Mouse (Mus musculus) CH12.LX (cell line): ENCODE data around the gene Hes3.

Source experiments
- CTCF ChIP-seq, 2 experiments: IDR thresholded peaks in 1 of 2; conservative IDR thresholded peaks in 1 of 2; 2 replicates each; pipeline ENCODE4 v1.5.1; 2011 to 2012; ENCODE audit warnings: low read depth in 2 of 2, low read length in 2 of 2, improper control_type of control experiment in 1 of 2, inconsistent platforms in 1 of 2, mild to moderate bottlenecking in 1 of 2, moderate library complexity in 1 of 2
- E2F4 ChIP-seq: IDR thresholded peaks from 2 replicates; pipeline ENCODE4 v1.6.1; 2011; ENCODE audit warnings: low read depth, low read length, improper control_type of control experiment; ENCODE audit not compliant: insufficient replicate concordance
- ELF1 ChIP-seq: IDR thresholded peaks from 2 replicates; pipeline ENCODE4 v1.6.1; 2014; ENCODE audit warnings: low read depth, mild to moderate bottlenecking, inconsistent platforms, low read length, improper control_type of control experiment
- ETS1 ChIP-seq: conservative IDR thresholded peaks from 2 replicates; pipeline ENCODE4 v1.6.1; 2012; ENCODE audit warnings: low read depth, mild to moderate bottlenecking, inconsistent platforms, low read length, improper control_type of control experiment, moderate library complexity
- POLR2A ChIP-seq: IDR thresholded peaks from 2 replicates; pipeline ENCODE4 v1.6.1; 2011; ENCODE audit warnings: low read depth, mild to moderate bottlenecking, improper control_type of control experiment, low read length
- UBTF ChIP-seq: IDR thresholded peaks from 2 replicates; pipeline ENCODE4 v1.6.1; 2012; ENCODE audit warnings: low read depth, mild to moderate bottlenecking, inconsistent platforms, low read length, improper control_type of control experiment, moderate library complexity
- ZMIZ1 ChIP-seq: IDR thresholded peaks from 2 replicates; pipeline ENCODE4 v1.6.1; 2012; ENCODE audit warnings: low read depth, mild to moderate bottlenecking, inconsistent platforms, low read length, improper control_type of control experiment

GRCm38 (mm10) chr4:152302012-152302411 is 10.6 kb upstream of the Hes3 start:
- TF ChIP-seq CTCF (conservative IDR thresholded peaks at IDR 0.05 in 1 of 2, IDR thresholded peaks at IDR 0.05 in 1 of 2; ENCODE audit: low read depth in 2 of 2, low read length in 2 of 2) (no peak), E2F4 (no peak), ELF1 (no peak), POLR2A (no peak), ZMIZ1 (no peak), ETS1 (no peak), UBTF (no peak)
